Mouse (Mus musculus): ENCODE data around the gene Nhp2.
"Not testable (repeated sequence)": the region's sequence is repeated elsewhere in the genome, so short reads cannot be mapped to it uniquely, and the experiment has no call there.

Nhp2 gene

DNA sequence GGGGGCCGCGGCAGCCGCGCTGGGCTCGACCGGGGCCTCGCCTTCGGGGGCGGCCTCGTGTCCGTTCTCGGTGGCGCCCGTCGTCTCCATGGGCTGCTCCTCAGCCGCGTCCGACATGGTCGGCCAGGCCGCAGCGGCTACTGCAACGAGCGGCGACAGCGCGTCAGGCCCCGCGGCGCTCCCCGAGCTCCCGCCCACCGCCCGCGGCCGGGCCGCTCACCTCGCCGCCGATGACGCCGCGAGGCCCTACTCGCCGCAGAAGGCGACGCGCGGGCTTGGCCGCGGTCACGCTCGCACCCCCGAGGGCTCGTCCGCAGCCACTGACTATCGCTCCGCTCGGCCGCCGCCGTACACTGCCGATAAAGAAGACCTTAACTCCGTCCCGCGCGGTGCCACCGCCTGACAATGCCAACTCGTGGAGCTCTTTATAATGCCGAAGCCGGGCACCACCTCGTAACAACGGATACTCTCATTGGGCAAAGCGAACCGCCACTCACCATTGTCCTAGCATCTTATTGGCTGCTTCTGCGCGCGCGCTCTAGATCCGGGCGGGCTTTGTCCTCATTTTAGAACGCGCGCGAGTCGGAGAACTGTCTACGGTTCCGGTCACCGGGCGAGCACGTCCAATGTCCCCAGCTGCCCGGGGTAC is 13.0 kb upstream of the Nhp2 start, which contains the start of gene Hnrnpab:
TSS of gene Hnrnpab (minus strand) at position 401 of the 649 bp plus-strand sequence.
- DNase-seq (ENCODE audit: low read depth, low spot score): peak; percentile 98

DNA sequence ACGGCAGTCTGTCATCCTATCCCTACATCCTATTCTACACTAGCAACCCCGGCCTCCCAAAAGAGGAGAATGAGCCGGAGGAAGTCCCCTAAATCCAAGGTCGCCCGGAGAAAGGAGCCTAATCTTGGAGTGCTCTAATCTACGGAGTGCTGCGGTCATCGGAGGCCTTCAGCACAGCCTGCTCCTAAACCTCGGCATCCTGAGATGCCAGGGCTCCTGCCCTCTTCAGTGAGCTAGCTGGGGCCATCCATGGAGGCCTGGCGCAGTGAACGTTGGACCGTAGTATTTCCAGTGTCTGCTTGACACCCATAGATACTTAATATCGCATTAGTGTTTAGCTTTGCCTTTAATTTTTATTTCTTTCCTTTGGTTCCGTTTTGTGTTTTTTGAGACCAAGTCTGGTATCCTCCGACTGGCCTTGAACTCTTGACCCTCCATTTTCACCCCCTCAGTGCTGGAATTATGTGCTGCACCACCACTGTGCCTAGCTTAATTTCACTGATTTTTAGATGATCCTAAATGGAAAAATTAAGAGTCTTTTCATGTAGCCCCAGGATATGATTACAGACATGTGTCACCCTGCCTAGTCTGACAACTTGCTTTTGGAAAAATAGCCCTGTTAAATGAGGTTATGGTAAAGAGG is 12.3 kb upstream of the Nhp2 start:
- no peak for DNase-seq (ENCODE audit: low read depth, low spot score)

DNA sequence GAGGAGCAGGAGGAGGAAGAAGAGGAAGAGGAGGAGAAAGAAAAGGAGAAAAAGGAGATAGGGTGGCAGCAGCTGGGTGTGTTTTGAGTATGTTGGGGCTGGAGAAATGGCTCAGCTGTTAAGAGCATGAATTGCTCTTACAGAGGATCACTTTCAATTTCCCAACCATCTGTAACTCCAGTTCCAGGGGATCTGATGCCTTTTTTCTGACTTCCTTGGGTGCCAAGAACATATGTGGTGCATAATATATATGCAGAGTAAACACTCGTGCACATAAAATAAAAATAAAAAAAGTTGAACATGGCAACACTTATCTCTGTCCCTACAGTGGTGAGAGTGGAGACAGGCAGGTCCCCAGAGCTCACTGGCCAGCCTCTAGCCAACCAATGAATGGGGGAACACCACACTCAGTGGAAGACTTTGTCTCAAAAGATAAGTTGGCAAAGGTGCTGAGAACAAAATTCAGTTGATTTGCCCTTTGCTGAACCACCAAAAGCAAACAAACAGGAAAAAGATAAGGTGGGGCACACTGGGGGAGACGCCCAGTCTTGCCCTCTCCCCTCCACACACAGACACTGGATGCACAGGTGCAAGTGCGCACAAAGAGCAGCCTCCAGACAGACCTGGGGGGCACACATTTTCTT is 10.1 kb upstream of the Nhp2 start:
- DNase-seq (ENCODE audit: low read depth, low spot score): no peak

DNA sequence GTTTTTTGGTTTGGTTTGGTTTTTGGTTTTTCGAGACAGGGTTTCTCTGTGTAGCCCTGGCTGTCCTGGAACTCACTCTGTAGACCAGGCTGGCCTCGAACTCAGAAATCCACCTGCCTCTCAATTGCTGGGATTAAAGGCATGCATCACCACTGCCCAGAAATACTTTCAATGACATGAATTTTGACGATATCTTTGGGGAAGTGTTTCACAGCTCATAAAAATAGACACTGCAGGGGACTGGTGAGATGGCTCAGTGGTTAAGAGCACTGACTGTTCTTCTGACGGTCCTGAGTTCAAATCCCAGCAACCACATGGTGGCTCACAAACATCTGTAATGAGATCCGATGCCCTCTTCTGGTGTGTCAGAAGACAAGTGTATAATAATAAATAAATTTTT is 9.6 kb upstream of the Nhp2 start:
- DNase-seq (ENCODE audit: low read depth, low spot score): not testable (repeated sequence)

DNA sequence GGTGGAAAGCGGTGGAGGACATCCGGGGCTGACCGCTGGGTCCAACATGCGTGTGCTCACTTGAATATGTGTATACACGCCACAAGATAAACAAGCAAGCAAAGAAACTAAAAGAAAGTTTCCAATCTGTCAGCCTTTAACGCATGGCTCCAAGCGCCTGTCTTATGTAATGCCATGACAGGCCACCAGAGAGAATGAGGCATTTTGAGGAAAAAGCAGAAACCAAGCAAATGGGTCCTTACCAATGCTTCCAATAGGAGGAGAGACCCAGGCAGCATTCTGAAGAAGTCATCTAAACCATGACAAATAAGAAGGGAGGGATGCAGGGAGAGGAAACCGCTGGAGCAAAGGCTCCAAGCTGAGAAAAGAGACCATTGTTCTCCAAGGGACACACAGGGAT is 5.3 kb upstream of the Nhp2 start:
- DNase-seq (ENCODE audit: low read depth, low spot score): no peak

DNA sequence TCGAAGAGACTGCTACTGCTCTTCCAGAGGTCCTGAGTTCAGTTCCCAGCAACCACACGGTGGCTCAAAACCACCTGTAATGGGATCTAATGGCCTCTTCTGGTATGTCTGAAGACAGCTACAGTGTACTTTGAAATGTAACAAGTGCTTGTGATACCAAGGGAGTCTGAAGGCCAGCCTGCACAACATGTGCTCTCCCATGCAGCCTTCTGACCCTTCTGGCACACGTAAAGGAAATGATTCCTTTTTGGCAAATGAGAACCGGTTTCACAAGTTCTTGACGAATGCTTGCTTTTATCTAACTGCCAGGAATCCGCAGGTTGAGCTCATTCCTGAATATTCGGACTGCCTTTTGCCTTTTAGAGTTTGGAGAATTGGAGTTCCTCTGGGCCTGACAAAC is 4.4 kb upstream of the Nhp2 start:
- DNase-seq (ENCODE audit: low read depth, low spot score): no peak

DNA sequence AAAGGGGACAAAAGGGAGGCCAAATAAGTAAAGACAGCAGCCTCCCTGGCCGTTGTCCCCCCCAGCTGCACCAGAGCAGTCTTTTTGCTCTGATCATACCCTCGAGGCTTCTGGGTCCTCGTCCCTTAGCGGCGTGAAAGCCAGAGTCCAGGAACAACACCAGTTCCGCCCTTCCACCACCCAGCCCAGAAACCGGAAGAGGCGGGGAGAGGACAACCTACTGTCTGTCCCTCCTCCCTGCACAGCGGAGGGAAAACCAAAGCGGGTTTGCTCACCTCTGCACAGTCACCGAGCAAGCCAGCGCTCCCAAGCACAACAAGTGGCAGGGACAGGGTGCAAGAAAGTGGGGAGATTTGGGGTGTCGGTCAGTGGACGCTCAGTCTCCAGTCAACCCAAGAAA is 3.9 kb upstream of the Nhp2 start:
- DNase-seq (ENCODE audit: low read depth, low spot score): no peak

DNA sequence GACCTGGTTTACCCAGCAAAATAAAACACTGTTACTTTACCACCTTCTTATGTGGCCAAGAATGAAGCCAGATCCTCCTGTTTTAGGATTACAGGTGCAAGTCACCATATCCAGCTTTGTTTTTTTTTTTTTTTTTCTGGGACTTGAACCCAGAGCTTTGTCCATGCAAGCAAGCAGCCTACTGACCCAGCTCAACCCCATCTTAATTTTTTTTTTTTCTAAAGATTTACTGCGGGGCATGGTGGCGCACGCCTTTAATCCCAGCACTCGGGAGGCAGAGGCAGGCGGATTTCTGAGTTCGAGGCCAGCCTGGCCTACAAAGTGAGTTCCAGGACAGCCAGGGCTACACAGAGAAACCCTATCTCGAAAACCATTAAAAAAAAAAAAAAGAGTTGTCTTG is 3.4 kb upstream of the Nhp2 start:
- DNase-seq (ENCODE audit: low read depth, low spot score): not testable (repeated sequence)

DNA sequence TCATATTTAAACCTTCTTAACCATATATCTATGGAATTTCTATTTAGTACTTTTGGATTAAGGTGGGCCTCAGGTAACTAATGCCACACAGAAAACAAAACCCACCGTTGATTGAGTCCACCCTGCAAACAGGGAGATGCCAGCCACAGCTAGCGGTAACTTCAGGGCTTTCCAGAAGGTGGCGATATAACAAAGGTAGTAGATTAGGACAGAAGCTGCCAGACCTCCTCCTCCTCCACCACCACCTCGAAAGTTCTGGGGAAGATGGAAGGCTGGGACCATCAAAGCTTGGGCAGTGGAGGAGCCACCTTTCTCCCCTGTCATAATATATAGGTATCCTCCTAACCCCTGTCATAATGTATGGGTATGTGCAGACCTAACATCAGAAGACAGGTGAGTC is 1.8 kb upstream of the Nhp2 start:
- peak; percentile 57 for DNase-seq (ENCODE audit: low read depth, low spot score)

DNA sequence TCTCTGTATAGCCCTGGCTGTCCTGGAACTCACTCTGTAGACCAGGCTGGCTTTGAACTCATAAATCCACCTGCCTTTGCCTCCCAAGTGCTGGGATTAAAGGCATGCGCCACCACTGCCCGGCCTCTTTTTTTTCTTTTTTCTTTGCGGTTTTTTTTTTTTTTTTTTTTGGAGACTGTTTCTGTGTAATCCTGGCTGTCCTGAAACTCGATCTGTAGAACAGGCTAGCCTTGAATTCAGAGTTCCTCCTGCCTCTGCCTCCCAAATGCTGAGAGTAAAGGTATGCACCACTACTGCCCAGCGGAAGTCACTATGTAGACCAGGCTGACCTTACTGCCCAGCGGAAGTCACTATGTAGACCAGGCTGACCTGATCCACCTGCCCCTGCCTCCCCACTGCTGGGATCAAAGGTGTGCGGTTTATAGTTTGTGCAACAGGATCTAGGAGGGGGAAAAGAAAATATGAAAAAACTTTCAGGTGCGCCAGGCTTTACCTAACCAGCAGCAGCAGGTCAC is 584 bp upstream of the Nhp2 start:
- no peak for DNase-seq (ENCODE audit: low read depth, low spot score)

DNA sequence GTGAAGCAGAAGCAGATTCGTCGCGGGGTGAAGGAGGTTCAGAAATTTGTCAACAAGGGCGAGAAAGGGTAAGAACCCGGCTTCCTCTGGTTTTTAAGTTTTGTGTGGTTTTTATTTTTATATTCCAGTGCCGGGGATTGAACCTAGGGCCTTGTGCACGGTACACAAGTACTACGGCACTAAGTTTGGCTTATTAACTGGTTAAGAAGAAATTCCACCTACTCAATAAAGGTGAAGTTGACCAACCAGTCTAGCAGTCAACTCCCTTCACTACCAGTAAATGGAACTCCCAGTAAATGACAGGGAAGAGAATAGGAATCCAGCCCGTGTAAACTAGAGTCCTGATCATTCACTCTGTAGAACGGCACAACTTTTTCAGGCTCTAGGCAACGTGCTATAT is 549 bp downstream of the Nhp2 start:
- no peak for DNase-seq (ENCODE audit: low read depth, low spot score)

DNA sequence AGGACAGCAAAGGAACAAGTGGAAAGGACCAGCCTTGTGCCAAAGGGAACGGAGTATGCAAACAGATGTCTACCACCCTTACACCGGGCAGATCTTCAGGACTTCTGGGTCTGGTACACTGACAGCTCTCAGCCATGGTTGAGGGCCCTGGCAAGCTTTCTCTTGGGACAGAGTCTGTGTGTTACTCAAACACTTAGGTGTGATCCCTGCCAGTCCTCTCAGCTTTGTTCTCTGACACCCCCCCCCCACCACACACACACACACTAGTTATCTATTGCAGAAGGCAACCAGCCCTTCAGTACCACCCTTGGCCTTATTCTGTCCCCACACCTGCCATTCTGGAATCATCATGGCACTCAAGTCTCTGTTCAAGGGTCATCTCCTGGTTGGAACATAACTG is 2.2 kb downstream of the Nhp2 start:
- DNase-seq (ENCODE audit: low read depth, low spot score): no peak

DNA sequence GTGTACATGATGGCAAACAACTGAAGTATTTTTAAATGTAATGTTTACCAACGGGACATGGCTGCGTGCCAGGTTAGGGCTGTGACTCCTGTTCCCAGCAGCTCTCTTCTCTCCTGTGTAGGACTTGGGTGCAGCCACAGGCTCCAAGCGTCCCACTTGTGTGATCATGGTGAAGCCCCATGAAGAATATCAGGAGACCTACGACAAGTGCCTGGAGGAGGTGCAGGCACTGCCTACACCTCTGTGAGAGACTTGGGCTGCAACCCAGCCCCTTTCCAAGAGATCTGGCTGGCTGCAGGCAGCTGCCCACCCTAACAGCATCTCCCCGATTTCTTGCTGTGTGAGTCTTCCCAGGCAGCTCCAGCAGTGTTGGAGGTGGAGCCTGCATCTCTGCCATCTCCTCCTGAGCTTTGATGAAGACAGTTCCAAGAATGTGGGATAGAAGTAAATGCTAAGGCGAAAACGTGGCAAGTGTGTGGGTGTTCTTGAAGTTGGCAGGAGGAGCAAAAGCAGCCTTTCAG is 3.5 kb downstream of the Nhp2 start:
- DNase-seq (ENCODE audit: low read depth, low spot score): no peak

DNA sequence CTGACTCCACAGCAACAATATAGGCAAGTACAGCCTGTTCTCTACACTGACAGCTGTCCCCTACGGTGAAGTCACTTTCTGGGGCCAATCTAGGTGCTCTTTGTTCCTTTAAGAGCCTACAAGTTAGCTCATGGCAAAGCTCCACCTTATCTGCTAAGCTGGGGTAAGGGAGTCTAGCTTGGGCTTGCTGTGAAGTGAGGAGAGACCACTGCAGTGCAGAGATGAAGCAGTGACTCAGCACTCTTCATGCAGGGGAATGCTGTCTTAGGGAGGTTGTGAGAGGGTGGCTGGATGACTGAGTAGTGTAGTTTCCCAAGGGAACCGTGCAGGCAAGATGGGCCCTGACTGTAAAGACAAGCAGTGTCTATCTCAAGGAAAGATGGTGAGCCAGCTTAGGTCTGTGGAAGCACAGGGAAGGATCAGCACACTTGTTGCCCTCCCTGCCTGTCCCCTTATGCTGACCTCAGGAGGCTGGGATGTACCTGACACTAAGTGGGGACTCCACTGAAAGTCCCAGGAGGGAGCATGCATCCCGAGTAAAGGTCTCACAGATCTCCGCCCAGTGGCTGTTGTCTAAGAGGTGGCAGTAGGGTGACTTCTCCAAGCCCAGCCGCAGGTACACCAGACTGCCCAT is 5.8 kb downstream of the Nhp2 start:
- DNase-seq (ENCODE audit: low read depth, low spot score): no peak

DNA sequence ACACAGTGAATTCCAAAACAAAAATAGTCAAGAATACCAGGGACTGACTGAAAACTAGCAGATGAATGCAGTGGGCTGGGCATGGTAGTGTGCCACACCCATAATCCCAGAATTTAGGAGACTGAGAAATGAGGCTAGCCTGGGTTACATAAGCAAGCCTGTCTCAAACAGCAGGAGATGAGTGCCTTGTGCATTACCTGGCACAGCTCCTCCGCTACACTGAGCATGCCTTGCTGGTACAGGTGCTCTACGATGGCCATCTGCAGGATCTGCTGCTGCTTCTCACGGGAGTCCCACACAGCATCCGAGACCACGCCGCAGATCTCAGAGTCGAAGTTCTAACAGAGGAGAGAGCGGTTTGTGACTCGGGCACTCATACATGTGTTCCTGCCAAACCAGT is 7.9 kb downstream of the Nhp2 start:
- DNase-seq (ENCODE audit: low read depth, low spot score): no peak

DNA sequence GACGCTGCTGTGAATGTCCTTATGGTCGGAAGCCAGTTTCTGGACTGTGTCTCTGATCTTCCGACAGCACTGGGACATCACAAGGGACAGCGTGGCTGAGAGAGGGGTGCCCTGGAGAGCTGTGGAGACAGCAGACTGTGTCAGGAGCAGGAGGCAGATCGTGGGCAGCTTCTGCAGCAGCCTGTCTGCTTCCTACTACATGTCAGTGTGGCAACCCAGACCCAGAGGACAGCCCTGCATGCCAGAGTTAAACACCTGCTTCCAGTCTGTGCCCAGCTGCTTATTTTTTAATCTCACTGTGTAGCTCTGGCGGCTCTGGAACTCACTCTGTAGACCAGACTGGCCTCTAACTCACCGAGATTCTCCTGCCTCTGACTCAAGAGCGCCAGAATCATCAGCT is 8.4 kb downstream of the Nhp2 start:
- DNase-seq (ENCODE audit: low read depth, low spot score): no peak

DNA sequence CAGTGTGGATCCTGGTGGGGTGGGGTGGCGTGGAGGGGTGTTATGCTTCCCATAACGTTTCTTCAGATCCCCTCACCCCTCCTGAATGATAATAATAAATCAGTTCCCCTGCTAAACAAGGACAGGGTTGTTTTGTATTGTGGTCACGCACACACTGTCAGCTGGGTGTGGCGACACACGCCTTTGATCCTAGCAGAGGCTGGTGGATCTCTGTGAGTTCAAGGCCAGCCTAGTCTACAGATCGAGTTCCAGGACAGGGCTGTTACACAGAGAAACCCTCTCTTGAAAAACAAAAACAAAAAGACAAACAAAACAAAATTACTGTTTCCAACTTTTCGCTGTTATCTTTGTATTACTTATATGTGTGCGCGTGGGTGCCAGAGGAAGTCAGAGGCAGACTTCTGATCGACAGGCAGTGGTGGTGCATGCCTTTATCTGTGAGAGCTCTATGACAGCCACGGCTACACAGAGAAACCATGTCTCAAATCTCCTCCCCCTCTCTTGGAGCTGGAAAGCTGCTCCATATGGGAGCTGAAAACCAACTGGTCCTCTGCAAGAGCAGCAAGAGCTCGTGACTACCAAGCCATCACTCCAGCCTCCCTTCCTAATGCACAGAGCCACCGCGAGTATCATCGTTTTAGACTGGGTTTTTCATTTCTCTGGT is 10.2 kb downstream of the Nhp2 start:
- DNase-seq (ENCODE audit: low read depth, low spot score): no peak

DNA sequence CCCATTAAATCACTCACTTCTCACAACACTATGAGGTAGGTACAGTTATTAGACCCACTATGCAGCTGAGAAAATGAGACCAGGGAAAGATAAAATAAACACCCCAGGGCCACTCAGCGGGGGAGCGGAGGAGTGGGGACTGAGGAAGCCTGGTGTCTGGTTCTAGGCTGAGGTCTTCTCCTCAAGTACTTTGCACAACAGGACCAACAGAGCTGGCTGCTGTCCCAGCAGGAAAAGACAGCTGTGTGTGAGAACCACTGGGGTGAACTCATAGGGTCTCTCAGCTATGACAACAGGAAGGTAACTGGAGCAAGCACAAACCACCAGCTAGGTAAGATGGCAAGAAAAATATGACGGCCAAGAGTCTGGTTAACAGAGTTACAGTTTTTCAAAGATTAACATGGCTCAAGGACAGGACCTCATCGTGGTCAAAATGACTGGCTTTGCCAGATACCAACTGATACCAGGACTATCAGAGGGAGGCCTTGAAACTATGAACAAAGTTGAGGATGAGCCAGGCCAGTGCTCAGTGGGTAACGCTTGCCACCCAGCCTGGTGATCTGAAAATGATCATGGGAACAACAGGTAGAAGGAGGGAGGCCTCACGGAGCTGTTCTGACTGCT is 12.7 kb downstream of the Nhp2 start:
- no peak for DNase-seq (ENCODE audit: low read depth, low spot score)

DNA sequence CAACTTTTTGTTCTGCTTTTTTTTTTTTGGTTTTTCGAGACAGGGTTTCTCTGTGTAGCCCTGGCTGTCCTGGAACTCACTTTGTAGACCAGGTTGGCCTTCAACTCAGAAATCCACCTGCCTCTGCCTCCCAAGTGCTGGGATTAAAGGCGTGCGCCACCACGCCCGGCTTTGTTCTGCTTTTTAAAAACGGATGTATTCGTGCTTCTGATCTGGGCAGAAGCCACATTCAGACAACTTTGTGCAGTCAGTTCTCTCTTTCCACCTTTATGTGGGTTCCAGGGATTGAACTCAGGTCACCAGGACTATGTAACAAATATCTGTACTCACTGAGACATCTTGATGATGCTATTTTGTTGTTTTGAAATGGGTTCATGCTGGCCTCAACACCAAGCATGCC is 13.7 kb downstream of the Nhp2 start:
- not testable (repeated sequence) for DNase-seq (ENCODE audit: low read depth, low spot score)

DNA sequence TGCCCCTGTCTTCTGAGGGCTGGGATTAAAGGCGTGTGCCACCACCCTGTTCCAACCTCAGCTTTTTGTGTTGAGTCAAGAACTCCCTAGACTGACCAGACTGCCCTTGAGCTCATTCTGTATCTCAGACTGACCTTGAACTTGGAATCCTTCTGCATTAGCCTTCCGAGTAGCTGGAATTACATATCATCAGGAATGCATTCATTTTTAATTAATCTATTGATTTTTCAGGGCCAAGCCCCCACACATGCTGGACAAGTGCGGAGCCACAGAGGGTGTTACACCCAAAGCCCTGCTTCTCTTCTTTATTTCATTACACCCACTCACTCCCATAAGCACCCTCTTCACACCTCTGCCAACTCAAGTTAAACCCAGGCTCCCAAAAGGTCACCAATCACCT is 14.2 kb downstream of the Nhp2 start:
- DNase-seq (ENCODE audit: low read depth, low spot score): no peak

DNA sequence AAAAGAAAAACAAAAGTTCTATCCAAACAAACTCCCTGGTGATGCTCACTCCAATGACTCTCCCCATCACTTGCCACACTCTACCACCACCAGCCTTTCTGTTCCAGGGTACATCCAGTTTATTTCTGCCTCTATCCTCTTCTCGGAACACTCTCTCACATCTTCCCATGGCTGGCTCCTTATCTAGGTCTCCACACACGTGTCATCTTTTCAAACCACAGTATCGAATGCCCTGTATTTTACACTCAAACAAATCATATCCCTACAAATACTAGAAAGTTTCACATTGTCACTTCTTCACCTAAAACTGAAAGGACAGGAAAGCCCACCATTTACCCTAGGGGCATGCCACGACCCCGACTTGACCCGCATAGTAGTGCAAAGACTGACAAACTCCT is 15.6 kb downstream of the Nhp2 start:
- DNase-seq (ENCODE audit: low read depth, low spot score): no peak
